Mouse (Mus musculus) splenic B cell, adult 2 months (primary cell): ENCODE results near the gene Nos3.

Experiments
- DNase-seq: peaks from one replicate; pipeline ENCODE4 v3.0.0-alpha.2; 2011; ENCODE audit warnings: low read depth, low spot score
- H3K27me3 ChIP-seq: 2 replicates; pipeline ENCODE4 v1.6.1; 2012; ENCODE audit warnings: mild to moderate bottlenecking, low read length, moderate library complexity, mixed read lengths; ENCODE audit not compliant: control insufficient read depth, poor library complexity, insufficient read depth, severe bottlenecking
- H3K36me3 ChIP-seq: 2 replicates; pipeline ENCODE4 v1.6.1; 2012; ENCODE audit warnings: mild to moderate bottlenecking, low read length, moderate library complexity, mixed read lengths; ENCODE audit not compliant: control insufficient read depth, poor library complexity, insufficient read depth, severe bottlenecking

Nos3 gene

DNA sequence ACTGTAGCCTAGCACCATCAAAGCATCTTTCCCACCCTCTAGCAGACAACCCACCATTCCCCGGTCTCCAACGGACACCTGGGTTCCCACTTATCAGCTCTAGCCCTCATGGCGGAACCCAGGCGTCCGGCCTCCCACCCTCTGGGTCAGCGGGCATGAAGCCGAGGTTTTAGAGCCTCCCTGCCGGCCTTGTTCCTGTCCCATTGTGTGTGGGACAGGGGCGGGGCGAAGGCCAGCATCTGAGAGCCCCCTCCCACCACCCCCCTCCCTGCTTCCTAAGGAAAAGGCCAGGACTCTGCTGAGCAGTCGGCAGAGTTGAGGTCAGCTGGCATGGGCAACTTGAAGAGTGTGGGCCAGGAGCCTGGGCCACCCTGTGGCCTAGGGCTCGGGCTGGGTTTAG, at the start of gene Nos3:
TSS of gene Nos3 (plus strand) at position 303 of the 400 bp plus-strand sequence.
- Histone ChIP-seq H3K27me3 (no peaks in the 10 kb centered on the region), H3K36me3 (no peaks in the 10 kb centered on the region)
- DNase-seq: no peak

DNA sequence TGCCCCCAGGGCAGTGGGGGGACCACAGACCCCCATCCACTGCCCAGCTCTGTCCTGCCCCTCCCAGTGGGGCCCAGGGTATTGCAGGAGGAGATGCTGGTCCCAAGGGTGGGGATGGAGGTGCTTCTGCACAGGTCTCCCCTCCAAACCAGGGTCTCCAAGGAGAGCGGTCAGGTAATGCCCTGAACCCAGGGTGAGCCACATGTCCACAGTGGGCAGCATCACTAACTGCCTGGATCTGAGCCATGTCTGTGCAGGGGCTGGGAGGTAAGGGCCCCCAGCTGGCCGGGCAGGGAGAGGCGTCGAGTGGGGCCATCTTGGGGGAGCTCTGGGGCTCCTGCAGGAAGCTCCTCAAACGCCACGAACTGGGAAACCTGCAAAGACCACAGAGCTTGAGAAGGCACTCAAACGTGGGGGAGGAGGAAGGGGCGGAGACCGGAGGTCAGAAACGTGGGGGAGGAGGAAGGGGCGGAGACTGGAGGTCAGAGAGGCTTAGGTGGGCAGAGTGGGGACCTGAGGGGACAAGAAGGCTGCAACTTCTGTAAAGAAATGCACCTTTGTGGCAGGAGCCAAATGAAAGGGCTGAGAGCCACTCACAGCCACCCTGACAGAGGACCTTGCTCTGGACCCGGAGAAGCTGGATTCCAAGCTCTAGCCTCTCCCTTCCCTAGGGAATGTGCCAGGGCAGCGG, 44.7 kb upstream of the Nos3 start:
- H3K27me3 ChIP-seq: no peaks in the 10 kb centered on the region
- DNase-seq: no peak
- no peaks in the 10 kb centered on the region for H3K36me3 ChIP-seq

DNA sequence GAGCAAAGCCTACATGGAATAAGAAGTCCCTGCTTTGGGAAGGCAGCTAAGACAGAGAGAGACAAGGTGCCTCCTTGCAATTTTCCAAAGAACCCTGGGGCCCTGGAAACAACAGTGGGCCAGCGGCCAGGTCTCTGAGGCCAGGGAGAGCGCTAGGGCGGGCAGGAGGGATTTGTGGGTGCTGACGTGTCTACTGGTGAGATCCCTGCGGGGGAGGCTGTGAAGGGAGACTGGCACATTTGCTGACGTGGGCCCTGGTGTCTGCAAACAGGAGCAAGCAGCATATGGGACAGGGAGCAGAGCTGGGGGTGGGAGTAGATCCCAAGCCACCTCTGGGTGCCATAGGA, 44.2 kb upstream of the Nos3 start:
- no peaks in the 10 kb centered on the region for H3K36me3 ChIP-seq
- no peak for DNase-seq
- no peaks in the 10 kb centered on the region for H3K27me3 ChIP-seq

DNA sequence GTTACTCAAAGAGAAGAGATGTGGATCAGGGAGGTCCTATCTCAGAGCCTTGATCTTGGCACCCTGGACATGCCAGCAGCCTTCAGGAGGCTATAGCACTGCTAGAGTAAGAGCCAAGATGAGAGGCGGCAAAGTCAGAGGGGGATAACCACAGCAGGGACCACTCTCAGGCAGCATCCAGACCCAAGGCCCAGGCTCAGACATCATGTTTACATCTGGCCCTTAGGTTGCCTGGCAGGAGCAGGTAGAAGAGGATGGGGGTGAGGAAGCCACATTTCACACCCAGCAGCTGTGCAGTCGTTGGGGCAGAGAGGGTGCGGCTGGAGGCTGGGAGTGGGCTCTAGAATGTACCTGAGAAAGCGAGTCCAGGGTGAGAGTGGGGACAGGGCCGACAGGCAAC, 43.7 kb upstream of the Nos3 start:
- H3K36me3 ChIP-seq: no peaks in the 10 kb centered on the region
- no peak for DNase-seq

DNA sequence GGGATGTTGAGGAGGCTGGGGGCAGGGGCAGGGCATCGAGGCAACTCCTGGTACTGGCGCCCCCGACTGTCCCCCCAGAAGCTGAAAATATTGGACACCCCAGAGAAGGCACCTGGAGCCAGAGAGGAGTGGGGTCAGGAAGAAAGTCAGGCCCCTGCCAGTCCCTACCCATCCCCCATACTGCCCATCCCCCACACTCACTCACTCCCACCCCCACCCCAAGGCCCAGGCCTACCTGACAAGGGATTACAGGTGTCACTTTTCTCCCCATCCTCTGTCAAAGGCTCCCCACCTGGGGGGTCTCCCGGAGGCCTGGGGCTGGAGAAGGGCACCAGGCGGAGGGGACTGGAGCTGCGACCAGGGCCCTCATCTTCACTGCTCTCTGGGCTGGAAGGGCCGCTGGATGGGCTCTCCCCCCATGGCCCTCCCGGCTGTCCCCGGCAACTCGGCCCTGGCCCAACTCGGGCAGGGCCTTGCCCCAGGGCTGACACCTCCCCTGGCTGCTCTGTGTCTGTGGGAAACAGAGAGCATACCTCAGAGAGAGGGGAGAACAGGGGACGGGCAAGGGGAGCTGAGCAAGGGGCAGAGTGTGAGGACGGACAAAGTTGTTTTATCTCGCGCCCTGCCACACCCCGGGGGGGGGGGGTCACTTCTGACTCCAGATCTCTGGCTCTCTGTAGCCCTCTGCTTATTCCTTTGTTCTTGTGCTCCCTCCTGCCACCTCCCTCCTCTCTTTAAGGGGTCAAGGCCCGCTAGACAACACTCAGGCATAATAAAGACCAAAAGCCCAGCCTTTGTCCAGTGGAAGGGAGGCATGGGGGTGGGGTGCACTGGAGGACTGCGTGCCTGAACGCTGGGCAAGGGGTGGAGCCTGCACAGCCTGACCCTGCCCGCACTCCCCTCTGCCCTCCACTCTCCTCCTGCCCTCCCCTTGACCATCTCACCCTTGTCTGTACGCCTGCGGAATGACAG, 42.6 kb upstream of the Nos3 start:
- H3K27me3 ChIP-seq: no peaks in the 10 kb centered on the region
- H3K36me3 ChIP-seq: no peaks in the 10 kb centered on the region
- no peak for DNase-seq

More for the DNA sequence above, 43.7 kb upstream of the Nos3 start:
- H3K27me3 ChIP-seq: no peaks in the 10 kb centered on the region

DNA sequence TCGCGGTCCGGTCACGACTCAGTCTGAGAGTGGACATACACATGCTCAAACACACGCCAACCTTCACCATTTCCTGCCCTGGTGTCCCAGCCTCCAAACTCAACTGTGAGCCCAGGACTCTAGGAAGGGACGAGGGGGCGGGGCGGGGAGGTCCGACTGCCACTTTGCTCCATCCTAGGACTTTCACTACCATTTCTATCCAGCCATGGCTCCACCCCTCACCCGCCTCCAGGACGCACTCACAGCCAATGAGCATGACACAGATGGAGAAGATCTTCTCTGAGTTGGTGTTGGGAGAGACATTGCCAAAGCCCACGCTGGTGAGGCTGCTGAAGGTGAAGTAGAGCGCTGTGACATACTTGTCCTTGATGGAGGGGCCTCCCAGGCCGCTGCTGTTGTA, 39.4 kb upstream of the Nos3 start:
- DNase-seq: no peak
- no peaks in the 10 kb centered on the region for H3K36me3 ChIP-seq
- H3K27me3 ChIP-seq: no peaks in the 10 kb centered on the region

DNA sequence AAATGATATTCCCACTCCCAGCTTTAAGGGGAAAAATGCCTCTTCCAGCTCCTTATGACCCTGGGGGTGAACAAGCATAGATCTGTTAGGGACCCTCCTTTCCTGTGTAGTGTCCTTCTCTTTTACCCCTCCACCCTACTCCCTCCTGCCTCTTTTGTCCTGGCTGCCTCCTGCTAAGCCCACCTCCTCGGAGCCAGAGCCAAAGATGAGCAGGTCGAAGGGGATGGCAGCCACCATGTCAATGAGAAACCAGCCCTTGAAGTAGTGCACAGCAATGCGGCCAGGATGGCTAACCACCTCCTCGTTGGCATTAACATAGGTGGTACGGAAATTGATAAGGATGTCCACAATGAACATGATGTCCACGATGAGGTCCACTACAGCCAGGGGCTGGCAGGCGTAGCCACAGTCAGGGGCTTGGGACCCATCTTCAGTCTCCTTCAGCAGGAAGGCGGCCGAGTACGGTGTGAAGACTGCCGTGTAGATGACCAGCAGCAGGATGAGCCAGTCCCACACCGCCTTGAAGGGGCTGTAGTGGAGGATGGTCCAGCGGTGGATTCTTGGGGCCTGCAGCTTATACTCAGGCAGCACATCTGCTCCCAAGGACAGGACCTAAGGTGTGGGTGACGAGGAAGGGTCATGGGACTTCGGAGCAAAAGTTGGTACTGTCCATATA, 38.3 kb upstream of the Nos3 start:
- Histone ChIP-seq H3K27me3 (no peaks in the 10 kb centered on the region), H3K36me3 (no peaks in the 10 kb centered on the region)
- DNase-seq: no peak

DNA sequence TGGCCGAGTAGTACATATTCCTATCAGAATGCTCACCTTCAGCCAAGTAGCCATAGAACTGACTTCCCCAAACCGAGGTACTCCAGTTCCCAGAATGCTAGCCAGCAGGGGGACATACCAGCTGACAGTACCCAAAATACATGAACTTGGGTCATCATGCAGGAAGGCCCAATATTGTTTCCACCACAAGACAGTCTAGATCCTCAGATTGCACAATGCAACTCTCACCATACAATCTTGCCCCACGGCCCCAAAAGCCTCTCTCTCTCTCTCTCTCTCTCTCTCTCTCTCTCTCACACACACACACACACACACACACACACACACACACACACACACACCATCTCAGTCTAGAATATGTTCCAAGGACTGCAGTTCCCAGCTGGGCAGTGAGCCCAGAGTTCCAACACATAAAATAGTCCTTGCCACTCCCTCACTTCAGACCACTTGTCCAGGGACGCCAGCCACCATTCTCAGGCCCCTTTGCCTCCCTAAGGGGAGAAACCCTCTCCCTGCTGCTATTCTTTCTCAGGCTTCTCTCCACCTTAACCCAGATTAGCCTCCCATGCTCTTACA, 37.7 kb upstream of the Nos3 start:
- DNase-seq: no peak
- Histone ChIP-seq H3K36me3 (no peaks in the 10 kb centered on the region), H3K27me3 (no peaks in the 10 kb centered on the region)

DNA sequence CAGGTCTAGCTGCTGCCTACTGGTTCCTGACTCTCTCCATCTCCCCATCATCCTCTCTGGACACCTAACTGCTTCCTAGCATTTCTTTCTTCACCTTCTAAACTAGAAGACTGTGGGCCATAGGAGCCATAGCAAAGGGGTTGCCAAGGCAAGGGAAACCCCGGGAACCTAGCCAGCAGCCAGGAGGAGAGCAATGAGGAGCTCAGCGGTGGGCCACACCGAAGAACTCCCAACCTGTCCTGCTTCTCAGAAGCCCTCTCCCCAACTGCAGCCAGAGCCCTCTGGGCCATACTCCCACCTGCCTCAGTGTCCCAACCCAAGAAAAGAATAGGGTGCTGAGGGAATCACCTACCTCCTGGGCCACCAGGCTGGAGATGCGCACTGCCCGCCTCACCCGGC, 35.8 kb upstream of the Nos3 start:
- Histone ChIP-seq H3K36me3 (no peaks in the 10 kb centered on the region), H3K27me3 (no peaks in the 10 kb centered on the region)
- no peak for DNase-seq

DNA sequence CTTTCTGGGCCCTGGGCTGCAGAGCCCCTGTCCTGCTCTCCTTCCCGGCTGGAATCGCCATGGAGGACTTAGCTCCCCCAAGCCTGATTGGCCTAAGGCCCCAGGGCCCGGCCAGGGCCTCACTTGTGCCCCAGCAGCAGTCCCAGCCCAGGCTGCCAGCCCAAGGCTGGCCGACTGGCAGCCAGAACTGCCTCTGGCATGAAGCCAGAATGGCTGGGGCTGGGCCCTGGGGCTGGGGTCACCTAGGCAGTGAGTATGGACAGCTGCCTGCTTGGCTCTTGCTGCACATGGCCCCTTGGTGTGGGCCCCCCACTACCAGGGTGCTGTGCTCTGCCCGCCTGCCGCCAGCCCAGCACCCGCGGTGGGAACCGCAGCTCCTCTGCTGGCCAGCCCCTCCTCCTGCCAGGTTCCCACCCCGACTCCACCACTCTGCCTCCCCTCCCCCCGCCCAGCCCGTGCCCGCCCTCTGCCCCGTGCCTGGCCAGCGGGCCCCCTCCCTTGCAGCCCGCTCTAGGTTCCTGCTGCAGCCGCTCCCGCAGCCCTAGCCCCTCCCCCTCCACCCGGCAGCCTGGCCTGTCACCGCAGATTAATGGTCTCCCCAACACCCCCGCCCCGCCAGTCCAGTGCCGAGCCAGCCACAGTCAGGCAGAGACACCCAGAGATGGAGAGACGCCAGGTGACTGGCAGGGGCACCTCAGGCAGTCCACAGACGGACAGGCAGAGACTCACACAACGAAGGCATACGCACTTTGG, 35.2 kb upstream of the Nos3 start:
- Histone ChIP-seq H3K27me3 (no peaks in the 10 kb centered on the region), H3K36me3 (no peaks in the 10 kb centered on the region)
- no peak for DNase-seq

DNA sequence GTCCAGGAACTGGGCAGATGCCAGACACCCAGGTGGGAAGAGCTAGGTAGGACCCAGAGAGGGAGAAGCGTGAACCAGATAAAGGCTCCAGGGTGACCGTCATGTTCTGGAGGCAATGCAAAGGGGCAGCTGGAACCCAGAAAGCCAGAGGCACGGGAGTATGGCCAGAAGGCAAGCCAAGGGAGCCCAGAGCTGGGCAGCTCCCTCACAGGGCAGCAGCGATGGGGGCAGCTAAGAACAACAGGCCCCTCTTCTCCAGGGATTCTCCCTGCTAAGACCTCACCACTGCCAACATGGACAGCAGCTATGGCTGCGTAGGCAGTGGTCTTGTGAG, 34.7 kb upstream of the Nos3 start:
- DNase-seq: no peak
- Histone ChIP-seq H3K36me3 (no peaks in the 10 kb centered on the region), H3K27me3 (no peaks in the 10 kb centered on the region)

DNA sequence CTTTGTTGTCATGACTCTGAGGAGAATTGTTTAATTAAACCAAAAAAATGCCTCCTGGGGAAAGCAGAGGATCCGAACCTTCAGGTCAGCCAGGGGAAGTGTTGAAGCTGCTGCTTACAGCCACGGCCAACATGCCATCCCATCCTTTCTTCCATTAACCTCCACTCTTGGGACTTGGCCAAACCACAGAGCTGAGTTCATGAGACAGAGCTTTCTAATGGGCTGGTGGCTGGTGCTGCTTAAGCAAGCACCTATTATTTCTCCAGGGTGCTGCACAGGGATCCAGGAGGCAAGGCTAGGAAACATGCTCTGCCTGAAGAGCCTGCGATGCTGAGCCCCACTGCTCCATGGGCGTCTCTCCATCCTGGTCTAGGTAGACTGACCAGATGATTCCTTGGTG, 32.2 kb upstream of the Nos3 start:
- DNase-seq: no peak

DNA sequence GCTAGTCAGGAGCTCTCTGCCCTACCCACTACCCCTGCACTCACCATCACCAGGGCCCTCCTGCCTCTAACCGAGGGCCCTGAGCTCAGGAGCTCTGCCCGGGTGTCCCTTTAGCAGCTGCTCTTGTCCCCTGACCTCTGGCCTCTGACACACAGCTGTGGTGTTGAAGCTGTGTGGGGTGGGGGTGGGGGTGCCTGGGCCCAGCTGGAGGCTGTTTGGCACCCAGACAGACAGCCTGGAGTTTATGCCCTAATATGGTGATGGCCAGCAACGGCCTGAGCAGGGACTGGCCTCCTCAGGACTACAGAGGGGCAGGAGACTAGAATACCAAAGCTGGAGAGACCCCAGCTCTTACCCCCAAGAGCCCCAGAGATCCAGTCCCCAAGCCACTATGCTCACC, 29.9 kb upstream of the Nos3 start:
- no peak for DNase-seq
- no peaks in the 10 kb centered on the region for H3K36me3 ChIP-seq
- H3K27me3 ChIP-seq: no peaks in the 10 kb centered on the region

More for the DNA sequence above, 32.2 kb upstream of the Nos3 start:
- Histone ChIP-seq H3K36me3 (no peaks in the 10 kb centered on the region), H3K27me3 (no peaks in the 10 kb centered on the region)

DNA sequence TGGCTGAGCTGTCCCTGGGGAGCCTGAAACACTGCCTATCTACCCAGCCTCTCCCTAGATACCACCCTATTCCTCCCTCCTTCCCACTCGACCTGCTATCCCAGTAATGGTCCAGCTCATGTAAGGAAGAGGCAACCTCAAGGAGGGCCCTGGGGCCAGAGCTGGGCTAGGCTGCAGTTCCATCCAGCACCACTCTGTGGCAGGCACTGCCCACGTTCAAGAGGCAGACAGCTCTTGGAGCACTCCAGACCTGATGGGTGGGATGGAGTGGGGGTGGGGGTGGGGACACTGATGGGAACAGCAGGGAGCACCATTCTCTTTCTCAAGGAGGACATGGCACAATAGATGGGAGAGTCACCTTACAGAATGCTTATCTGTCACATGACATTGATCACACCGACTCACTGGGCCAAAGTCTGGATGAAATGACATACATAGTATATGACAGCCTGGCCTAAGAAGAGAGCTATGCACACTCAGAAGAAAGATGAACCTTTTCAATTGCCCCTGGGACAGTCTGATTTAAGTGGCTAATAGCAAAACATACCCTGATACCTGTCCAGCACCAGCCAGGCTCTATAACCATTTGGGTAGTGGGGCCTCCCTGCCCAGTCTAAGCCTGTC, 28.6 kb upstream of the Nos3 start:
- no peak for DNase-seq
- Histone ChIP-seq H3K36me3 (no peaks in the 10 kb centered on the region), H3K27me3 (no peaks in the 10 kb centered on the region)
